Mouse (Mus musculus): ENCODE results near the gene Iqsec1.

The Iqsec1 gene

GRCm38 (mm10) chr6:90618274-90618673 lies 370.2 kb downstream of the Iqsec1 start:
- no peak for DNase-seq (ENCODE audit: low spot score)

- no peak for DNase-seq (ENCODE audit: low spot score)
These were observed 372.0 kb downstream of the Iqsec1 start for GRCm38 (mm10) chr6:90616481-90616880.

- no peak for DNase-seq (ENCODE audit: low spot score)
These were observed 372.5 kb downstream of the Iqsec1 start for GRCm38 (mm10) chr6:90615991-90616390.

DNA sequence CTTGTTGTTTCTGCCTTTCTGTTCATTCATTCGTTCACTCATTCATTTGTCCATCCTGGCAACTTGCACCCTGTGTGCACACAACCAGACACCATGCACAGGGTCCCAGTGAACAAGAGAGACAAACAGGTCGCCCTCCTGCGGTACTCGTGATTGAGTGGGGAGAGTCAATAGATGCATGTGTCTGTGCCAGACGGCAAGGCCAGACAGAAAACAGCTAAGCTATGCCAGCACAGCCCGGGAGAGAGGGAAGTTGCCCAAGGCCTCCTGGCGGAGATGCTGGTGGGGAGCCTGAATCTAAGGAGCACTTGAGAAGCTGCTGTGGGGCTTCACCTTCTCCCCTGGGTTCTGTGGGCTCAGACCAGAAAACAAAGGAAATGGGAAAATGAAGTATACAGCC lies 373.1 kb downstream of the Iqsec1 start:
- no peak for DNase-seq (ENCODE audit: low spot score)

GRCm38 (mm10) chr6:90613277-90613676 lies 375.2 kb downstream of the Iqsec1 start:
- DNase-seq (ENCODE audit: low spot score), result no peak

DNA sequence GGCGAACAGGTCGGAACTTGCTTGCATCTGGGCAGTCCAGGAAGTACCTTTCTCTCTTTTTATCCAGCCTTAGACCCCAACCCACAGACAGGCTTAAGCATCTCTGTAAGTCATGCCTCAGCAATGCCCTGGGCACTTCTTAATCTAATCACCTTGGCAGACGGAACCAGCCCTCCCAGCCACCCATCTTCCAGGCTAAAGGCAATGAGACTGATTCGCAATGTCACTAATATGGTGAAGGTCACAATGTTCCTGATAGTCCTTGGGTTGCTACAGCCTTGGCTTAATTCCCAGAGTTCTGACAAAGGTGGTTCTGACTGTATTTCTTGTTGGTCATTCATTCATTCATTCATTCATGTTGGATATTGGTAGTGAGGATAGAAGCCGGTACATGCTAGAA lies 378.2 kb downstream of the Iqsec1 start:
- DNase-seq (ENCODE audit: low spot score), result no peak

DNA sequence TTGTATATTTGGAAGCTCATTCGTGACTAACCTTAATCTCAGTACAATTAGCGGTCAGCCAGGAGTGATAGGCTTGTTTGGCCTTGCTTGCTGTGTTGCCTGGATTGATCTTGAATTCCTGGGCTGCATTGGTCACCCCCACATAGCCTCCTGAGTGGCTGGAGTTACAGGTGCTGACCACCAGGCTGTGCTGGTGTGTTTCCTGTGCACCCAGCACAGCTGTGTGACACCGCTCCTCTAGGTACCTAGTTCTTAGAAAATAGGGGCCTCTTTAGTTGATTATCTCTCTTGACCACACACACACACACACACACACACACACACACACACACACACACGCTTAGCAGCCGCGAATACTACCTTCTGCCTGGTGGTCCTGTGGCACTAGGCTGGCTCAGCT lies 380.3 kb downstream of the Iqsec1 start:
- no peak for DNase-seq (ENCODE audit: low spot score)

GRCm38 (mm10) chr6:90607196-90607595 lies 381.3 kb downstream of the Iqsec1 start:
- no peak for DNase-seq (ENCODE audit: low spot score)

DNA sequence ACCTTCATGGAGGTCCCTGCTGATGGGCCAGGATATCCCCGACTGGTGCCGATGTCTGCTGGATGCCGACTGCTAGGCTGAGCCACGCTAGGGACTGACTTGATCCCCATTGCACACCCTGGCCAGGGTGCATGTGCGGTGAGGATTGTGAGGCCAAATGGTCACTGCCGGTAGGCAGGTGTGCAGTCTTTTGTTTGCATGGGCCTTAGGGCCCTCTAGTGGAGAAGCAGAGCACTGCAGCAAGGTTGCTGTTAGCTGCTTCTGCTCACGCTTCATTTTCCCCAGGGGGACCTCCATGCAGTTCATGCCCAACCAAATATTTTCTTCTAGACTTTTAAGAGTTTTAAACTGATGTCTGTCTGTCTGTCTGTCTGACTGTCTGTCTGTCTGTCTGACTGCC lies 381.9 kb downstream of the Iqsec1 start:
- peak; percentile 41 for DNase-seq (ENCODE audit: low spot score)
